Mouse (Mus musculus): Measurements from ENCODE around the gene Sbsn. TPM values are rescaled to one million over a fixed set of nuclear protein-coding genes. Genes with fewer than 3 reads are reported as not detected.

The Sbsn gene
- polyA plus RNA-seq, 1 experiment from 2014 or later = 438 TPM

- Histone ChIP-seq H3K27ac (replicated peaks) (no peak overlapping the region), H3K4me2 (replicated peaks; ENCODE audit: low read depth) (peak overlapping the region; percentile 51), H3K36me3 (ENCODE audit: control insufficient read depth, insufficient read depth, low read length) (no peaks in the 10 kb centered on the region), H3K27me3 (ENCODE audit: control insufficient read depth, insufficient read depth, low read length) (no peaks in the 10 kb centered on the region), H3K4me3 (ENCODE audit: low read depth, low read length) (peak overlapping the region; percentile 19), H3K9me3 (ENCODE audit: control insufficient read depth, low read length) (no peaks in the 10 kb centered on the region), H3K9ac (ENCODE audit: low read length) (no peak overlapping the region), H3K4me1 (replicated peaks; ENCODE audit: control insufficient read depth, insufficient read depth) (no peaks in the 10 kb centered on the region)
- no peak for TF ChIP-seq EP300 (optimal IDR thresholded peaks at IDR 0.05)
- peak; percentile 43 for TF ChIP-seq CTCF (IDR thresholded peaks at IDR 0.05; ENCODE audit: low read depth)
- WGBS = 15% methylated on average over 14 of the region's 14 CpGs
- no peak; the same call in 1 of the 2 replicates for ATAC-seq (ENCODE audit: low FRiP score, low TSS enrichment)
- no peak for DNase-seq (ENCODE audit: low spot score)
Observed at GRCm38 (mm10) chr7:30717716-30718046, 33.6 kb upstream of the Sbsn start.

GRCm38 (mm10) chr7:30719669-30720068, 31.6 kb upstream of the Sbsn start:
- H3K4me1 ChIP-seq (replicated peaks; ENCODE audit: control insufficient read depth, insufficient read depth) = no peaks in the 10 kb centered on the region
- no peaks in the 10 kb centered on the region for H3K9me3 ChIP-seq (ENCODE audit: control insufficient read depth, low read length)
- H3K27me3 ChIP-seq (ENCODE audit: control insufficient read depth, insufficient read depth, low read length) = no peaks in the 10 kb centered on the region
- H3K4me3 ChIP-seq (ENCODE audit: low read depth, low read length) = no peak overlapping the region
- no peak overlapping the region for H3K9ac ChIP-seq (ENCODE audit: low read length)
- no peak for TF ChIP-seq CTCF (IDR thresholded peaks at IDR 0.05; ENCODE audit: low read depth)
- no peak for TF ChIP-seq EP300 (optimal IDR thresholded peaks at IDR 0.05)
- no peak overlapping the region for H3K4me2 ChIP-seq (replicated peaks; ENCODE audit: low read depth)
- no peak for DNase-seq (ENCODE audit: low spot score)
- no peaks in the 10 kb centered on the region for H3K36me3 ChIP-seq (ENCODE audit: control insufficient read depth, insufficient read depth, low read length)
- ATAC-seq (ENCODE audit: low FRiP score, low TSS enrichment) = no peak
- H3K27ac ChIP-seq (replicated peaks) = no peak overlapping the region
- 86% methylated on average over 5 of the region's 5 CpGs for WGBS

GRCm38 (mm10) chr7:30721286-30721685, 30.0 kb upstream of the Sbsn start:
- Histone ChIP-seq H3K27ac (replicated peaks) (no peak overlapping the region), H3K27me3 (ENCODE audit: control insufficient read depth, insufficient read depth, low read length) (no peaks in the 10 kb centered on the region), H3K36me3 (ENCODE audit: control insufficient read depth, insufficient read depth, low read length) (no peaks in the 10 kb centered on the region), H3K9ac (ENCODE audit: low read length) (no peak overlapping the region), H3K4me2 (replicated peaks; ENCODE audit: low read depth) (no peak overlapping the region), H3K4me1 (replicated peaks; ENCODE audit: control insufficient read depth, insufficient read depth) (no peaks in the 10 kb centered on the region), H3K9me3 (ENCODE audit: control insufficient read depth, low read length) (no peaks in the 10 kb centered on the region), H3K4me3 (ENCODE audit: low read depth, low read length) (no peak overlapping the region)
- DNase-seq (ENCODE audit: low spot score) (no peak), ATAC-seq (ENCODE audit: low FRiP score, low TSS enrichment) (no peak)
- TF ChIP-seq CTCF (IDR thresholded peaks at IDR 0.05; ENCODE audit: low read depth) = no peak
- TF ChIP-seq EP300 (optimal IDR thresholded peaks at IDR 0.05) = no peak
- WGBS = 80% methylated on average over 7 of the region's 7 CpGs

GRCm38 (mm10) chr7:30723274-30723953, 27.9 kb upstream of the Sbsn start:
- WGBS = 52% methylated on average over 6 of the region's 6 CpGs
- no peak for TF ChIP-seq CTCF (IDR thresholded peaks at IDR 0.05; ENCODE audit: low read depth)
- no peak for TF ChIP-seq EP300 (optimal IDR thresholded peaks at IDR 0.05)
- no peak overlapping the region for H3K27ac ChIP-seq (replicated peaks)
- DNase-seq (ENCODE audit: low spot score) (no peak), ATAC-seq (ENCODE audit: low FRiP score, low TSS enrichment) (no peak)
- H3K4me2 ChIP-seq (replicated peaks; ENCODE audit: low read depth) = no peak overlapping the region
- H3K9ac ChIP-seq (ENCODE audit: low read length) = no peak overlapping the region
- no peaks in the 10 kb centered on the region for H3K36me3 ChIP-seq (ENCODE audit: control insufficient read depth, insufficient read depth, low read length)
- H3K9me3 ChIP-seq (ENCODE audit: control insufficient read depth, low read length) = no peaks in the 10 kb centered on the region
- no peak overlapping the region for H3K4me3 ChIP-seq (ENCODE audit: low read depth, low read length)
- H3K27me3 ChIP-seq (ENCODE audit: control insufficient read depth, insufficient read depth, low read length) = no peaks in the 10 kb centered on the region
- H3K4me1 ChIP-seq (replicated peaks; ENCODE audit: control insufficient read depth, insufficient read depth) = no peaks in the 10 kb centered on the region; the same call in 1 of the 2 replicates

- Histone ChIP-seq H3K4me3 (ENCODE audit: low read depth, low read length) (peak overlapping the region; percentile 74; the same call in 1 of the 2 replicates), H3K4me2 (replicated peaks; ENCODE audit: low read depth) (peak overlapping the region; percentile 85), H3K27ac (replicated peaks) (0 out of 2 replicates have a peak overlapping the region, but pooled peaks have one; percentile 8), H3K27me3 (ENCODE audit: control insufficient read depth, insufficient read depth, low read length) (no peaks in the 10 kb centered on the region), H3K9ac (ENCODE audit: low read length) (peak overlapping the region; percentile 80), H3K4me1 (replicated peaks; ENCODE audit: control insufficient read depth, insufficient read depth) (no peaks in the 10 kb centered on the region; the same call in 1 of the 2 replicates), H3K9me3 (ENCODE audit: control insufficient read depth, low read length) (no peaks in the 10 kb centered on the region), H3K36me3 (ENCODE audit: control insufficient read depth, insufficient read depth, low read length) (no peaks in the 10 kb centered on the region)
- ATAC-seq (ENCODE audit: low FRiP score, low TSS enrichment) (peak; percentile 11; the same call in 1 of the 2 replicates), DNase-seq (ENCODE audit: low spot score) (peak; percentile 41)
- TF ChIP-seq EP300 (optimal IDR thresholded peaks at IDR 0.05) = no peak
- TF ChIP-seq CTCF (IDR thresholded peaks at IDR 0.05; ENCODE audit: low read depth) = no peak
- WGBS = 60% methylated on average over 6 of the region's 6 CpGs
Observed at GRCm38 (mm10) chr7:30728214-30728613, 23.1 kb upstream of the Sbsn start.

GRCm38 (mm10) chr7:30728739-30729395, 22.4 kb upstream of the Sbsn start:
- H3K4me1 ChIP-seq (replicated peaks; ENCODE audit: control insufficient read depth, insufficient read depth) = no peaks in the 10 kb centered on the region; the same call in 1 of the 2 replicates
- H3K4me2 ChIP-seq (replicated peaks; ENCODE audit: low read depth) = peak overlapping the region; percentile 85
- H3K9ac ChIP-seq (ENCODE audit: low read length) = peak overlapping the region; percentile 80
- H3K27me3 ChIP-seq (ENCODE audit: control insufficient read depth, insufficient read depth, low read length) = no peaks in the 10 kb centered on the region
- peak overlapping the region; percentile 85 for H3K27ac ChIP-seq (replicated peaks)
- no peak for TF ChIP-seq EP300 (optimal IDR thresholded peaks at IDR 0.05)
- TF ChIP-seq CTCF (IDR thresholded peaks at IDR 0.05; ENCODE audit: low read depth) = peak; percentile 43
- WGBS = 6% methylated on average over 25 of the region's 26 CpGs
- DNase-seq (ENCODE audit: low spot score) (no peak), ATAC-seq (ENCODE audit: low FRiP score, low TSS enrichment) (peak; percentile 24)
- peak overlapping the region; percentile 74 for H3K4me3 ChIP-seq (ENCODE audit: low read depth, low read length)
- no peaks in the 10 kb centered on the region for H3K36me3 ChIP-seq (ENCODE audit: control insufficient read depth, insufficient read depth, low read length)
- no peaks in the 10 kb centered on the region for H3K9me3 ChIP-seq (ENCODE audit: control insufficient read depth, low read length)
